Mouse (Mus musculus): ENCODE data around the gene Cyp4b1. TPM values are rescaled to one million over a fixed set of nuclear protein-coding genes. Genes with fewer than 3 reads are reported as not detected.

Cyp4b1 gene
- 43.0 TPM for polyA plus RNA-seq (2014; fragmentation: Illumina TruSeq; extraction: RNeasy Lipid Tissue Mini Kit (QIAGEN cat#74804); ENCODE audit: low read depth, low replicate concordance)

GRCm38 (mm10) chr4:115647580-115647979, at the start of gene Cyp4b1:
Gene Cyp4b1 (minus strand): TSS chr4:115647723.

GRCm38 (mm10) chr4:115600611-115601010, 46.9 kb downstream of the Cyp4b1 start, which contains the start of gene Cyp4a32:
Gene Cyp4a32 (plus strand): TSS chr4:115600969.

Other genes starting within 250 kb of the Cyp4b1 start
- gene Cyp4a12b, start 236.1 kb downstream of the Cyp4b1 start, polyA plus RNA-seq (2014; fragmentation: Illumina TruSeq; extraction: RNeasy Lipid Tissue Mini Kit (QIAGEN cat#74804); ENCODE audit: low read depth, low replicate concordance), result not detected
- not detected for gene Cyp4a30b, start 195.1 kb downstream of the Cyp4b1 start, polyA plus RNA-seq (2014; fragmentation: Illumina TruSeq; extraction: RNeasy Lipid Tissue Mini Kit (QIAGEN cat#74804); ENCODE audit: low read depth, low replicate concordance)
- 0.34 TPM for gene Cyp4a14, start 151.6 kb downstream of the Cyp4b1 start, polyA plus RNA-seq (2014; fragmentation: Illumina TruSeq; extraction: RNeasy Lipid Tissue Mini Kit (QIAGEN cat#74804); ENCODE audit: low read depth, low replicate concordance)
- 0.99 TPM for gene Cyp4a10, start 129.5 kb downstream of the Cyp4b1 start, polyA plus RNA-seq (2014; fragmentation: Illumina TruSeq; extraction: RNeasy Lipid Tissue Mini Kit (QIAGEN cat#74804); ENCODE audit: low read depth, low replicate concordance)
- gene Cyp4a31, start 84.1 kb downstream of the Cyp4b1 start, polyA plus RNA-seq (2014; fragmentation: Illumina TruSeq; extraction: RNeasy Lipid Tissue Mini Kit (QIAGEN cat#74804); ENCODE audit: low read depth, low replicate concordance), result not detected
- gene Cyp4a32, start 46.8 kb downstream of the Cyp4b1 start, polyA plus RNA-seq (2014; fragmentation: Illumina TruSeq; extraction: RNeasy Lipid Tissue Mini Kit (QIAGEN cat#74804); ENCODE audit: low read depth, low replicate concordance), result not detected
- 30.4 TPM for gene Efcab14, start 90.0 kb upstream of the Cyp4b1 start, polyA plus RNA-seq (2014; fragmentation: Illumina TruSeq; extraction: RNeasy Lipid Tissue Mini Kit (QIAGEN cat#74804); ENCODE audit: low read depth, low replicate concordance)
- 1.7 TPM for gene Tex38, start 133.3 kb upstream of the Cyp4b1 start, polyA plus RNA-seq (2014; fragmentation: Illumina TruSeq; extraction: RNeasy Lipid Tissue Mini Kit (QIAGEN cat#74804); ENCODE audit: low read depth, low replicate concordance)
- gene Atpaf1, start 137.1 kb upstream of the Cyp4b1 start, polyA plus RNA-seq (2014; fragmentation: Illumina TruSeq; extraction: RNeasy Lipid Tissue Mini Kit (QIAGEN cat#74804); ENCODE audit: low read depth, low replicate concordance), result 107 TPM
- 5.1 TPM for gene Mob3c, start 180.4 kb upstream of the Cyp4b1 start, polyA plus RNA-seq (2014; fragmentation: Illumina TruSeq; extraction: RNeasy Lipid Tissue Mini Kit (QIAGEN cat#74804); ENCODE audit: low read depth, low replicate concordance)
- 28.9 TPM for gene Mknk1, start 191.5 kb upstream of the Cyp4b1 start, polyA plus RNA-seq (2014; fragmentation: Illumina TruSeq; extraction: RNeasy Lipid Tissue Mini Kit (QIAGEN cat#74804); ENCODE audit: low read depth, low replicate concordance)
- not detected for gene Kncn, start 236.7 kb upstream of the Cyp4b1 start, polyA plus RNA-seq (2014; fragmentation: Illumina TruSeq; extraction: RNeasy Lipid Tissue Mini Kit (QIAGEN cat#74804); ENCODE audit: low read depth, low replicate concordance)
- gene 6430628N08Rik, start 242.9 kb upstream of the Cyp4b1 start, polyA plus RNA-seq (2014; fragmentation: Illumina TruSeq; extraction: RNeasy Lipid Tissue Mini Kit (QIAGEN cat#74804); ENCODE audit: low read depth, low replicate concordance), result not detected

Data from heart, adult 10 weeks (tissue).